Mouse (Mus musculus) liver, adult 2 months (tissue): ENCODE results near the gene Epo. TPM values are rescaled to one million over a fixed set of nuclear protein-coding genes. Genes with fewer than 3 reads are reported as not detected.

Experiments
- DNase-seq: peaks from one replicate; pipeline ENCODE4 v3.0.0-alpha.2; 2011; ENCODE audit warnings: low read depth, low spot score; ENCODE audit errors: extremely low read depth
- H3K27ac ChIP-seq: fragments of 200-500 bp; replicated peaks from 2 replicates; pipeline ENCODE4 v1.5.1; 2012; ENCODE audit warnings: low read depth, mild to moderate bottlenecking, control low read depth, inconsistent platforms, low read length; ENCODE audit not compliant: insufficient read depth
- H3K27me3 ChIP-seq: fragments of 200-500 bp; 2 replicates; pipeline ENCODE4 v1.6.1; 2012; ENCODE audit warnings: mild to moderate bottlenecking, moderate library complexity, low read length, inconsistent platforms; ENCODE audit not compliant: control insufficient read depth, insufficient read depth
- H3K36me3 ChIP-seq: fragments of 200-500 bp; 2 replicates; pipeline ENCODE4 v1.6.1; 2012; ENCODE audit warnings: low read length, inconsistent platforms; ENCODE audit not compliant: control insufficient read depth, insufficient read depth
- H3K4me1 ChIP-seq: fragments of 200-500 bp; 2 replicates; pipeline ENCODE4 v1.6.1; 2011; ENCODE audit warnings: low read length; ENCODE audit not compliant: control insufficient read depth, insufficient read depth
- H3K4me3 ChIP-seq: fragments of 200-500 bp; 2 replicates; pipeline ENCODE4 v1.5.1; 2011; ENCODE audit warnings: low read depth, mild to moderate bottlenecking, control low read depth, low read length, moderate library complexity; ENCODE audit not compliant: insufficient read depth
- H3K79me2 ChIP-seq: fragments of 200-500 bp; 2 replicates; pipeline ENCODE4 v1.6.1; 2012; ENCODE audit warnings: inconsistent platforms, mild to moderate bottlenecking, low read length, moderate library complexity; ENCODE audit not compliant: control insufficient read depth, insufficient read depth
- H3K9ac ChIP-seq: fragments of 200-500 bp; 2 replicates; pipeline ENCODE4 v1.6.1; 2012; ENCODE audit warnings: low read depth, mild to moderate bottlenecking, control low read depth, inconsistent platforms, low read length
- CTCF ChIP-seq: fragments of 200-500 bp; IDR thresholded peaks from 2 replicates; pipeline ENCODE4 v1.5.1; 2011; ENCODE audit warnings: low read depth, low read length, control low read depth
- POLR2A ChIP-seq: fragments of 200-500 bp; IDR thresholded peaks from 2 replicates; pipeline ENCODE4 v1.6.1; 2011; ENCODE audit warnings: low read length, control low read depth; ENCODE audit not compliant: insufficient read depth; ENCODE audit errors: extremely low read depth
- WGBS: fragments of 180-500 bp; shearing (Covaris S2); methylation state at CpG from one replicate; pipeline ENCODE4 v1.1.7; 2018; 5-methylcytosine and 5-hydroxymethylcytosine counted together
- polyA plus RNA-seq: library from polyadenylated mRNA; depleted of rRNA; stranded (reverse); fragments of >200 nt; gene quantifications from 2 replicates; pipeline ENCODE4 v1.2.3, GENCODE M21; 2012
- total RNA-seq: library from RNA; depleted of rRNA; stranded (reverse); fragments of >200 nt; gene quantifications from 2 replicates; pipeline ENCODE4 v1.2.3, GENCODE M21; 2014

Gene Epo
- total and polyA plus RNA-seq, 2 experiments = not detected

- Histone ChIP-seq H3K79me2 (no peaks in the 10 kb centered on the region), H3K4me1 (no peaks in the 10 kb centered on the region), H3K27me3 (peaks cover 2% of the 10 kb centered on the region; the same call in 1 of the 2 replicates), H3K27ac (no peak overlapping the region), H3K36me3 (no peaks in the 10 kb centered on the region), H3K9ac (no peak overlapping the region), H3K4me3 (no peak overlapping the region)
- TF ChIP-seq CTCF (no peak), POLR2A (no peak)
- DNase-seq = no peak
- 90% methylated on average over 10 of the region's 10 CpGs for WGBS
These were observed 29.9 kb upstream of the Epo start for GRCm38 (mm10) chr5:137562965-137563364.

GRCm38 (mm10) chr5:137561556-137561955, 28.5 kb upstream of the Epo start:
- Histone ChIP-seq H3K4me3 (no peak overlapping the region), H3K79me2 (no peaks in the 10 kb centered on the region), H3K9ac (no peak overlapping the region), H3K4me1 (no peaks in the 10 kb centered on the region), H3K27ac (no peak overlapping the region), H3K36me3 (no peaks in the 10 kb centered on the region), H3K27me3 (peaks cover 2% of the 10 kb centered on the region; the same call in 1 of the 2 replicates)
- no peak for DNase-seq
- TF ChIP-seq POLR2A (no peak), CTCF (no peak)
- WGBS = 69% methylated on average over 6 of the region's 6 CpGs

DNA sequence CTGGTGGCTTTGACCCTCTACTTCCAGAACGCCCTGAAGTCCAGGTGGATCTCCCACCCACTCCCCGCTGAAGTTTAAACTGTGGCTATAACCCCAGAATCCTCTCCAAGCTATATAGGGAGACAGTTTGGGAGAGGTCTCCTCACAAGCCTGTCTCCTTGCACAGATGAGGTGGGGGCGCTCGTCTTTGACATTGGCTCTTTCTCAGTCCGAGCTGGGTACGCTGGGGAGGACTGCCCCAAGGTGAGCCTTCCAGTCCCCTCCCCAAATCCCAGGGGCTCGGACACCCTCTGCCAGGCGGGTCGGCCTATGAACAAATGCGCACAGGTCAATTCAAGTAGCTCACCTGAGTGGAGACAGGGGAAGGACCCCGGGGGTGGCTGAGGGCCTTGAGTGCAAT, 20.9 kb upstream of the Epo start:
- no peak for TF ChIP-seq POLR2A
- TF ChIP-seq CTCF = no peak
- Histone ChIP-seq H3K27ac (no peak overlapping the region), H3K4me3 (no peak overlapping the region), H3K4me1 (no peaks in the 10 kb centered on the region), H3K36me3 (no peaks in the 10 kb centered on the region), H3K9ac (no peak overlapping the region), H3K79me2 (no peaks in the 10 kb centered on the region), H3K27me3 (peaks cover 10% of the 10 kb centered on the region)
- WGBS = 46% methylated on average over 11 of the region's 11 CpGs
- DNase-seq = no peak

DNA sequence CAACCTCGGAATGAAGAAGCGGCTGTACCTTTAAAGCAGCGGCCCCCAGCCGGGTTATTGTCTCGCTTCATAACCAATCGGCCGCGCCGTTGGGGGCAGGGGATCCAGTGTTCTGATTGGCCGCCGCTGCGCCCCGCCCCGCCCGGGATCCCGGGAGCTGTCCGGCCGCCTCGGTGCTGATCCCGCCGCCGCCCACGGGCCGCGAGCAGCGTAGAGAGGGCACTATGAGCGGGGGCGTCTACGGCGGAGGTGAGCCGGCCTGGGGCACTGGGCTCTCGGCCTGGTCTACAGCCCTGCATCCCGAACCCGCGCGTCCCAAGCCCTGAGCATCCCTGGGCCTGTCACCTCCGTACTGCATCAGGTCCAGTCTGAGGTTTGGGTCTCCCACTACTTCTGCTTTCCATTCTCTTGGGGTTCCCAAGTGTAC, 20.4 kb upstream of the Epo start, which contains the start of gene Actl6b:
Gene Actl6b, plus strand, starts transcription at position 107 of the 427 bp plus-strand sequence.
- DNase-seq = no peak
- Histone ChIP-seq H3K27me3 (peaks cover 10% of the 10 kb centered on the region), H3K79me2 (no peaks in the 10 kb centered on the region), H3K4me3 (no peak within 1 kb of the TSS), H3K27ac (no peak within 1 kb of the TSS), H3K9ac (no peak within 1 kb of the TSS), H3K4me1 (no peaks in the 10 kb centered on the region), H3K36me3 (no peaks in the 10 kb centered on the region)
- TF ChIP-seq CTCF = no peak
- TF ChIP-seq POLR2A = no peak
- WGBS = 3% methylated on average over 37 of the region's 37 CpGs

- no peak for TF ChIP-seq POLR2A
- no peak for TF ChIP-seq CTCF
- H3K4me1 ChIP-seq = no peaks in the 10 kb centered on the region
These were observed 20.0 kb upstream of the Epo start for GRCm38 (mm10) chr5:137553000-137553399.

GRCm38 (mm10) chr5:137551119-137551518, 18.1 kb upstream of the Epo start:
- TF ChIP-seq POLR2A (no peak), CTCF (no peak)
- Histone ChIP-seq H3K9ac (no peak overlapping the region), H3K79me2 (no peaks in the 10 kb centered on the region), H3K4me3 (no peak overlapping the region), H3K27me3 (peaks cover 10% of the 10 kb centered on the region), H3K27ac (no peak overlapping the region), H3K4me1 (no peaks in the 10 kb centered on the region), H3K36me3 (no peaks in the 10 kb centered on the region)
- DNase-seq = no peak
- WGBS = 71% methylated on average over 5 of the region's 5 CpGs

More at GRCm38 (mm10) chr5:137553000-137553399, 20.0 kb upstream of the Epo start:
- Histone ChIP-seq H3K36me3 (no peaks in the 10 kb centered on the region), H3K27me3 (peaks cover 10% of the 10 kb centered on the region), H3K79me2 (no peaks in the 10 kb centered on the region), H3K9ac (no peak overlapping the region), H3K27ac (no peak overlapping the region), H3K4me3 (no peak overlapping the region)
- DNase-seq = no peak
- WGBS = 32% methylated on average over 6 of the region's 6 CpGs
